Mouse (Mus musculus) kidney, postnatal 36 days (tissue): ENCODE measurements around the gene Usp16.
A peak's percentile ranks its signal among the peaks of the same experiment; 100 is the strongest.
"Not testable (repeated sequence)": the region's sequence is repeated elsewhere in the genome, so short reads cannot be mapped to it uniquely, and the experiment has no call there.

Source experiments
- DNase-seq, 2 experiments: peaks; one replicate each; pipeline ENCODE4 v3.0.0; 2021 to 2022; ENCODE audit warnings: mixed read lengths in 2 of 2

Gene Usp16

GRCm38 (mm10) chr16:87488605-87489004 is 34.1 kb downstream of the Usp16 start:
- no peak for DNase-seq

GRCm38 (mm10) chr16:87492191-87492792 is 37.8 kb downstream of the Usp16 start:
- DNase-seq: not testable (repeated sequence)

- DNase-seq: peak in 1 of 2 experiments; percentile 42
Measured at GRCm38 (mm10) chr16:87494955-87495655, 40.6 kb downstream of the Usp16 start.

GRCm38 (mm10) chr16:87495716-87496447 is 41.4 kb downstream of the Usp16 start, which contains the start of gene Cct8:
Gene Cct8, minus strand, starts transcription at chr16:87495873.
- DNase-seq: peak; percentile 99

GRCm38 (mm10) chr16:87496728-87497127 is 42.2 kb downstream of the Usp16 start:
- DNase-seq: no peak

- DNase-seq: no peak
Measured at GRCm38 (mm10) chr16:87497171-87497570, 42.7 kb downstream of the Usp16 start.

GRCm38 (mm10) chr16:87499556-87499955 is 45.1 kb downstream of the Usp16 start:
- no peak for DNase-seq

- DNase-seq: peak; percentile 10
Measured at GRCm38 (mm10) chr16:87501304-87502078, 47.0 kb downstream of the Usp16 start.

- no peak for DNase-seq
Measured at GRCm38 (mm10) chr16:87511706-87512105, 57.2 kb downstream of the Usp16 start.

- no peak for DNase-seq
Measured at GRCm38 (mm10) chr16:87512331-87512730, 57.8 kb downstream of the Usp16 start.

- DNase-seq: no peak
Measured at GRCm38 (mm10) chr16:87524228-87524627, 69.7 kb downstream of the Usp16 start.

- DNase-seq: no peak
Measured at GRCm38 (mm10) chr16:87527553-87528249, 73.2 kb downstream of the Usp16 start.

- no peak for DNase-seq
Measured at GRCm38 (mm10) chr16:87528755-87529154, 74.3 kb downstream of the Usp16 start.
